Mouse (Mus musculus): ENCODE measurements around the gene Gm11060. TPM values are rescaled to one million over a fixed set of nuclear protein-coding genes. Genes with fewer than 3 reads are reported as not detected.

The Gm11060 gene
- polyA plus RNA-seq, 1 experiment: not detected

DNA sequence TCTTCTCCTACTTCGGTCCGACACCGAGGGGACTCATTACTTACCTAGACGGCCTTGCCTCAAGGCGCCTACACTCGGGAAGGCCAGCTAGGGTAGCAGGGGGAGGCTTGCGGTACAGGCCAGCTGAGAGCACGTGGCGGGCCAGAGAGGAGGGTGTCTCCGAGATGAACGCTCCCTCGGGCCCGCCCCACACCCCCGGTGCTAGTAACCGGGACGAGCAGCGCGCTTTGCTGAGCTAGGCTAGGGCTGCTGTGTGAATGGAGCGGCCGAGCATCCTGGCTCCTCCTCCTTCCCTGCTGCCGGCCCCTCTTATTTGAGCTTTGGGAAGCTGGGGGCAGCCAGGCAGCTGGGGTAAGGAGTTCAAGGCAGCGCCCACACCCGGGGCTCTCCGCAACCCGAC is 34.5 kb downstream of the Gm11060 start, which contains the start of gene Wt1:
Gene Wt1 (plus strand): TSS at position 251 of the 400 bp plus-strand sequence.
- Histone ChIP-seq H3K27ac (ENCODE audit: insufficient read depth, low read depth, low read length) (no peak within 1 kb of the TSS), H3K4me1 (ENCODE audit: control insufficient read depth, insufficient read depth, low read length) (no peaks in the 10 kb centered on the region), H3K4me3 (ENCODE audit: insufficient read depth, low read length) (no peak within 1 kb of the TSS)
- TF ChIP-seq CTCF (IDR thresholded peaks at IDR 0.05; ENCODE audit: low read depth, low read length) (no peak), POLR2A (IDR thresholded peaks at IDR 0.05; ENCODE audit: borderline replicate concordance, low read depth, low read length) (no peak)

- H3K4me1 ChIP-seq (ENCODE audit: control insufficient read depth, insufficient read depth, low read length): no peaks in the 10 kb centered on the region
- H3K4me3 ChIP-seq (ENCODE audit: insufficient read depth, low read length): no peak overlapping the region
- TF ChIP-seq POLR2A (IDR thresholded peaks at IDR 0.05; ENCODE audit: borderline replicate concordance, low read depth, low read length) (no peak), CTCF (IDR thresholded peaks at IDR 0.05; ENCODE audit: low read depth, low read length) (no peak)
- no peak overlapping the region for H3K27ac ChIP-seq (ENCODE audit: insufficient read depth, low read depth, low read length)
Observed at GRCm38 (mm10) chr2:105126691-105127530, 35.1 kb downstream of the Gm11060 start.

DNA sequence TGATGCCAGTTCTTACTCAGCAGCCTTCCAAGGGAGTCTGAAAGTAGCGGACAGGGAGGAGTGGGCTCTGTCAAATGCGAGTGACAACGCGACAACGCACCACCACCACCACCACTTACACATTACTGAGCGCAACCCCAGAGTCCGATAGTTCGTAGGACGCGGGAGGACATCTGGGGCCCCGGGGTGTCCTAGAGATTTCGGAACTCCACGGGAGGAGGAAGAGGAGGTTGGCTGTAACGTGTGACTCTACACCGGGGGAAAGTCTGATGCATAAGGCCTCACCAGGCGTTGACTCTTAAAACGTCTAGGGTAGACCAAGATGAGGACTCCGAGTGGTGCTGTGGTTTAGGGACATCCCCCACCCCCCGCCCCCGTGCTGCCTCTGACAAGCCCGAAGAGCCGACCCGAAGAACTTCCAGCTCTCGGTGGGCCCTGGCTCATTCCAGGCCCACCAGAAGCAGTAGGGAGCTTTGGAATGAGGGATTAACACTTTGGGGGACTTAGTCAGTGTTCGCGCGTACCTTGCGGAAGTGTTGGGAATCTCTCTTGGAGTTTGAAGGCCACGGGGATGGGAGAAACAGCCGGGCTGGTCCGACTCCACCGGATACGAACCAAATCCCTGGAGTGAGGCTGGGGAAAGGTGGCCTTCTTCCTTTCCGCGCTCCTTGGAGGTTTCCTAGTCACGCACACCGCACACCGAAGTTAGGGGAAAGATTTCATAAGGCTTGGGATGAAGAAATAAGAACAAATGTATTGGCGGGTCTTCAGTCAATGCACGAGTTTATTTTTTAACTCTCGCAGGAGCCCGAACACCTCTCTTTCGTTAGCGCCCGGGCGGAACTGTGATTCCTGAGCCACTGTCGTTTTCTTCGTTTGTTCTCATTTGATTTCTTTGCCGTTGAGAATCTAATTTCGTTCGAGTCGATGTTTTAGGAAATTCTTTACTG is 36.0 kb downstream of the Gm11060 start:
- H3K4me1 ChIP-seq (ENCODE audit: control insufficient read depth, insufficient read depth, low read length): no peaks in the 10 kb centered on the region
- no peak for TF ChIP-seq POLR2A (IDR thresholded peaks at IDR 0.05; ENCODE audit: borderline replicate concordance, low read depth, low read length)
- TF ChIP-seq CTCF (IDR thresholded peaks at IDR 0.05; ENCODE audit: low read depth, low read length): no peak
- no peak overlapping the region for H3K27ac ChIP-seq (ENCODE audit: insufficient read depth, low read depth, low read length)
- peak overlapping the region; percentile 12; the same call in 1 of the 2 replicates for H3K4me3 ChIP-seq (ENCODE audit: insufficient read depth, low read length)

- H3K4me1 ChIP-seq (ENCODE audit: control insufficient read depth, insufficient read depth, low read length): no peaks in the 10 kb centered on the region
- no peak for TF ChIP-seq POLR2A (IDR thresholded peaks at IDR 0.05; ENCODE audit: borderline replicate concordance, low read depth, low read length)
- TF ChIP-seq CTCF (IDR thresholded peaks at IDR 0.05; ENCODE audit: low read depth, low read length): no peak
- no peak overlapping the region for H3K27ac ChIP-seq (ENCODE audit: insufficient read depth, low read depth, low read length)
- H3K4me3 ChIP-seq (ENCODE audit: insufficient read depth, low read length): no peak overlapping the region
Observed at GRCm38 (mm10) chr2:105128564-105128963, 36.7 kb downstream of the Gm11060 start.

DNA sequence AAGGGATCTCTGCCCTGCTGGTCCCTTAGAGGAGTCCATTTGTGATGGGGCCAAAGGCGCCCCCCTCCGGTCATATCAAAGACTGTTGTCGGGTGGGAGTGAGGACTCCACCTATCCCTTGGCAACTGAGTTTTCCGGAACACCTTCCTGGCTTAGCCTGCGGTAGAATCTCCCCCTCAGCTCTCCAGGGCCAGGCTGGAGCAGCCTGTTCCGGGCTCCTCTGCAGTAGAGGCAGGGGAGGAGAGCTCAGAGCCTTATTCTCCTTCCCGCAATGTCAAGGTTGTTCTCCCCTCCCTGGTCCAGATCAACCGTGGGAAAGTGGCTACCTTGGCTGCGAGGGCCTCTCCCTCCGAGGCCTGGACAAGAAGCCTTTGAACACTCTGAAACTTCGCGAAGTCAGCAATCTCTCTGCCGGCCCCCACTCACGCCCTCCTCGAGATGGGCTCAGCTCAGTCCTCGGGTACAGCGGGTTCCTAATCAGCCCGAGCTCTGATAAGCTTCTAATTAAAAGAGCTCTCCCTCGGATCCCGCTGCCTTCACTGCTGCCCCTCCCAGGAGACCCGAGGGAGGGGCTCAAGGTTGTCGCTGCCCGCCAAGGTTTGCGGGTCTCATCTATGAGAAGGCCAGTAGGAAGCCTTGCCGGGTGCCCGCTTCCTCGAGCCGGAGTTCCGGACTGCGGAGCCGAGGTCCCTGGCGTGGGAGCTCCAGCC is 38.7 kb downstream of the Gm11060 start:
- no peak overlapping the region for H3K4me3 ChIP-seq (ENCODE audit: insufficient read depth, low read length)
- no peaks in the 10 kb centered on the region for H3K4me1 ChIP-seq (ENCODE audit: control insufficient read depth, insufficient read depth, low read length)
- TF ChIP-seq POLR2A (IDR thresholded peaks at IDR 0.05; ENCODE audit: borderline replicate concordance, low read depth, low read length) (no peak), CTCF (IDR thresholded peaks at IDR 0.05; ENCODE audit: low read depth, low read length) (peak; percentile 17; the same call in 1 of the 2 replicates)
- H3K27ac ChIP-seq (ENCODE audit: insufficient read depth, low read depth, low read length): no peak overlapping the region

DNA sequence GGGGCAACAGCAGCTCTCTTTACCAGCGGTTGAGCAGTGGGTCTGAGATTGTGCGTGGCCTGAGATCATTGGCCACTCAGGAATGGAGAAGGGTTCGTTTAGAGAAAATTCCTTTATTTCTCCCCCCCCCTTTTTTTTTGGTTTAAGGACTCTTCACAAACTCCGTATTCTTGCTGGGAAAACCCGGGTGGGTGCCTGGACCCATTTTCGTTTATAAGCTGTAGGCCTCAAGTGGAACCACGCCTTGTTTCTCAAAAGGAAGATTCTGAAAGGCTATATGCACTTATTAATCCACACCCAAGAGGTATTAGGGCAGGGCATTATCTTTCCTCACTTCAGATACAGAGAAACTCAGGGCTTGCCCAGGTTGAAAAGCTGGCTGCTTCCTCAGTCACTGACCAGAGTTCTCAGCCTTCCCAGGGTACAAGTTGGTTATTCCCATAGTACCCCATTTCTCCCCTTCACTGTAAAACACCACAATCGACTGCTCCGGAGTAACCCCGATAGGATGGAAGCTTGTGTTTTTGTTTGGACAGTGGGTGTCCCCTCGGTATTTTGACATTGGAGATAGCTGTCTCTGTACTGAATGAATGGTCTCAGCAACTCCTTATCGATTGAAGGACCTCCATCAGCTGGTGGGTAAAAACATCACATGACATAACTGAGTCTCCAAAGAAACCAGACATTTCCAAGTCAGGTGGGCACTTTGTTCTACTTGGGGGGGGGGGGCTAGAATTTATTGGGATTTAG is 39.4 kb downstream of the Gm11060 start:
- no peak overlapping the region for H3K27ac ChIP-seq (ENCODE audit: insufficient read depth, low read depth, low read length)
- no peak overlapping the region for H3K4me3 ChIP-seq (ENCODE audit: insufficient read depth, low read length)

DNA sequence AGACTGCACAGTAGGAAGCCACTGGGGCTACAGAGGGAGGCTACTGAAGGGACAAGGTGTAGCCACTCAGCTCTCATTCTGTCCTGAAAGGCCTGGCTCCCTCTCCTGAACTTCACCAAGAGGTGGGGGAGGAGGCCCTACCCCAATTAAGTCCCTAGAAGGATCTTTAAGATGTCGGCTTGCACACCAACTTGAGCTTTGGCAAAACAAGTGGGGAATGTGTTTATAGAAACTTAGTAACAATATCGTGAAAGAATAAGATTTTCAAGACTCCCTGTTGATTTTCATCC is 39.9 kb downstream of the Gm11060 start:
- Histone ChIP-seq H3K4me1 (ENCODE audit: control insufficient read depth, insufficient read depth, low read length) (no peaks in the 10 kb centered on the region), H3K4me3 (ENCODE audit: insufficient read depth, low read length) (no peak overlapping the region), H3K27ac (ENCODE audit: insufficient read depth, low read depth, low read length) (no peak overlapping the region)
- no peak for TF ChIP-seq POLR2A (IDR thresholded peaks at IDR 0.05; ENCODE audit: borderline replicate concordance, low read depth, low read length)
- TF ChIP-seq CTCF (IDR thresholded peaks at IDR 0.05; ENCODE audit: low read depth, low read length): no peak

More for the DNA sequence above, 39.4 kb downstream of the Gm11060 start:
- TF ChIP-seq CTCF (IDR thresholded peaks at IDR 0.05; ENCODE audit: low read depth, low read length) (no peak), POLR2A (IDR thresholded peaks at IDR 0.05; ENCODE audit: borderline replicate concordance, low read depth, low read length) (no peak)
- H3K4me1 ChIP-seq (ENCODE audit: control insufficient read depth, insufficient read depth, low read length): no peaks in the 10 kb centered on the region

DNA sequence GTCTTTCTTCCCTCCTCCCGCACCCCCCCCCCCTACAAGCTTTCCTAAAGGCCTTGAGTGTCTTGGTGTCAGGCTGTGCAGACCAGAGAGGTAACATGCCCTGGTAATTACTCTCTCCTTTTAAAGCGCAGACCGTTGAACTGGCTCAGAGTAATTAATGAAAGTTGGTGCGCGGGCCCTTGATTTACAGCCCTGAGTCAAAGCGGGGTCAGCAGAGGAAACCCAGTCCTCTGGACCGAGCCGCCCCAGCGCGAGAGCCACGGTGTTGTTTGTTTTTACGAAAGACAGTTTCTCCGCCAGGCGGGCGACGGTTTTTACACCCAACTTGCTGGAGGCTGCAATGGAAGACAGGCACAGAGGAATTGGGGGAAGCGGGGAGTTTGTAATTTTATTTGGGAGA is 40.5 kb downstream of the Gm11060 start:
- no peak for TF ChIP-seq CTCF (IDR thresholded peaks at IDR 0.05; ENCODE audit: low read depth, low read length)
- TF ChIP-seq POLR2A (IDR thresholded peaks at IDR 0.05; ENCODE audit: borderline replicate concordance, low read depth, low read length): no peak
- Histone ChIP-seq H3K4me3 (ENCODE audit: insufficient read depth, low read length) (no peak overlapping the region), H3K4me1 (ENCODE audit: control insufficient read depth, insufficient read depth, low read length) (no peaks in the 10 kb centered on the region), H3K27ac (ENCODE audit: insufficient read depth, low read depth, low read length) (no peak overlapping the region)

All from bone marrow macrophage, adult 2 months (primary cell).